Mouse (Mus musculus) left cerebral cortex, adult 2 months (tissue): ENCODE data around the gene Pom121l2. TPM values are rescaled to one million over a fixed set of nuclear protein-coding genes. Genes with fewer than 3 reads are reported as not detected.

ENCODE experiments used
- DNase-seq, 2 experiments: peaks; one replicate each; pipeline ENCODE4 v3.0.0; 2021 to 2022; ENCODE audit warnings: low spot score in 2 of 2, mixed read lengths in 1 of 2; ENCODE audit errors: extremely low spot score in 1 of 2
- H3K27ac ChIP-seq: fragments of 200-600 bp; 2 replicates; pipeline ENCODE4 v1.8.1; 2022
- H3K4me3 ChIP-seq: fragments of 200-600 bp; 2 replicates; pipeline ENCODE4 v1.8.1; 2022
- CTCF ChIP-seq: fragments of 200-600 bp; IDR thresholded peaks from 2 replicates; pipeline ENCODE4 v1.8.1; 2022; ENCODE audit warnings: antibody characterized with exemption, mild to moderate bottlenecking, moderate library complexity
- intact Hi-C: fragments of 180-260 bp; cut with DNase I; formaldehyde crosslinking; loops from one replicate; pipeline ENCODE4 v1.15.1; 2025
- total RNA-seq, 2 experiments: library from RNA; stranded (reverse); gene quantifications; 2 replicates each; pipeline ENCODE4 v1.2.3; 2021

Pom121l2 gene
- total RNA-seq, 2 experiments from 2014 or later, result not detected

- TF ChIP-seq CTCF, result no peak; the same call in 1 of the 2 replicates
- DNase-seq, result peak; percentile 88 to 89
- Histone ChIP-seq H3K27ac (peak within 1 kb of the TSS; percentile 83), H3K4me3 (peak within 1 kb of the TSS; percentile 80)
- intact Hi-C loops, result loop anchor here (5.0 kb wide), 4 partner anchors 48 to 1487 kb away; no protein-coding TSS in a partner anchor
Observed at GRCm38 (mm10) chr13:21944926-21945740, 35.9 kb upstream of the Pom121l2 start, which contains the start of gene Zfp184. Zfp184 (plus strand) TSS chr13:21945094.

- Histone ChIP-seq H3K4me3 (no peak overlapping the region), H3K27ac (no peak overlapping the region)
- TF ChIP-seq CTCF, result no peak
- DNase-seq, result no peak
- intact Hi-C loops, result no loop called here
Observed at GRCm38 (mm10) chr13:21969269-21969668, 11.7 kb upstream of the Pom121l2 start.

GRCm38 (mm10) chr13:21969816-21970215 is 11.2 kb upstream of the Pom121l2 start:
- intact Hi-C loops, result loop anchor here (2.0 kb wide), 1 partner anchor 13 kb away; no protein-coding TSS in a partner anchor

DNA sequence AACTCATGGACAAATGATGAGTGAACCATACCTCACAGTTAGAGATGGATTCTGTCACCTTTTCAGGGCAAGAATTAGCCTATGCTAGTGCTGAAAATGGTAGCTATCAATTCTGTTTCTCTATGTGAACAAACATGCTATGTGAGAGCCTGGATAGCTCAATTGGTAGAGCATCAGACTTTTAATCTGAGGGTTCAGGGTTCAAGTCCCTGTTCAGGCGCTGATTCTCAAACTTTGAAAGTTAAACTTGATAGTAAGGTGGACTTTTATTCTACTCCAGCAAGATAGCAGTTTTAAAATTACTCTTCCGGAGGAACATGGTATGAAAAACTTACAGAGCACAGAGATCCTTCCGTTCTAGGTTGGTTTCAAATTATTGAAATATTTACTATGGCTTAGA is 9.4 kb upstream of the Pom121l2 start:
- TF ChIP-seq CTCF, result no peak
- no peak for DNase-seq

More at GRCm38 (mm10) chr13:21969816-21970215, 11.2 kb upstream of the Pom121l2 start:
- no peak for DNase-seq
- no peak overlapping the region for H3K27ac ChIP-seq
- no peak for TF ChIP-seq CTCF
- no peak overlapping the region for H3K4me3 ChIP-seq

DNA sequence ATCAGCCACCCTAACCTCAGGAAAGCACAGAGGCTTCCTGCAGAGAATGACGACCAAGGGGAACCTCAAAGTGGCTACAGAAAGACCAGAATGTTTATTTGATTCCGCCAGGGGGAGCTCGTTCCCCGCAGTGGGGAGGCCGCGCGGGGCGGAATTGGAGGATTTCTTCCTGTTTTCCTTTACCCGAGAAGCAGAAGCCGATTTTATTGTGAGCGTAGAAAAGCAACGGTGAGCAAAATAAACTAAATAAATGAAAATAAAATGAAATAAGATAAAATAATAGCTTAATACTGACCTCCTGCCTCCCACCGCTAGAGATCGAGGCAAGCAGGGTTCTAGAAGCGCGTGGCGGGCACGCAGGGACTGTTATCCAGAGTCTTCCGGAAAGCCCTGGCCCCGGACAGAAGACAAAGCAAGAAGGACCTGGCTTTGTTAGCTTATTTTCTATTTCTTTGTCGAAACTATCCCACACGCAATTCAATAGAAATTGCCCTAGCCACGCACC is 6.7 kb upstream of the Pom121l2 start:
- Histone ChIP-seq H3K4me3 (peak overlapping the region; percentile 74), H3K27ac (peak overlapping the region; percentile 90)
- peak; percentile 89 to 93 for DNase-seq
- intact Hi-C loops, result loop anchor here (1.0 to 2.0 kb wide), 3 partner anchors 21 to 54 kb away; no protein-coding TSS in a partner anchor
- TF ChIP-seq CTCF, result peak; percentile 87

More for the DNA sequence above, 9.4 kb upstream of the Pom121l2 start:
- H3K4me3 ChIP-seq, result no peak overlapping the region; the same call in 1 of the 2 replicates
- no peak overlapping the region for H3K27ac ChIP-seq
- intact Hi-C loops, result loop anchor here (2.0 kb wide), 1 partner anchor 15 kb away; no protein-coding TSS in a partner anchor

DNA sequence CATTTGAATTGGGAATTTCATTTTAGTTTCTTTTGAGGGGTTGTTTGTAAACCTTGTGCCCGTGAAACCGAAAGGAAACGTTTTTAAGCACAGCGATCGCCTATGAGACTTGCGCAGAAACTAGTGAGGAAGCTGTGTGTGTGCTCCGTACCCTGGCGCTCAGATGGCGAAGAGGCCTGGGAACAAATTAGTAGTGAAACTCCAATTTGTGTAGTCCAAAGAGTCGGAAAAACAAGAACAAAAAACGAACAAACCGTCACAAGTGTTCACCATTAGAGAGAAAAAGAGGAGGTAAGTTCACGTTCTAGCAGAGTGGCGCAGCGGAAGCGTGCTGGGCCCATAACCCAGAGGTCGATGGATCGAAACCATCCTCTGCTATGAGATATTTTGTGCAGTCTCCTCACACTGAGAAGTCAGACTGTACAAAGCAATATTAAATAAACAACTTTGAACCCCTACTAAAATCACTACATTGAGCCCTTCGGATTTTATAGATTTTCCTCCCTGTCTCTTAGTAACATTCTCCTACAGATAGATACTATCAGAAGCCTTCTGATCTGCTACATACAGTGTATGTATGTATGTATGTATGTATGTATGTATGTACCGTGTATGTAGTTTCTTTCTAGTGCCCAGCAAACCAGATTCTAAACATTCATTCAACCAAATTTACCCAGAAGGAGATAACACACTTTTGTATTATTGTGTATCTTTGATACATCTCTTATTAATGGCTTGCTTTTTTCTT is 6.1 kb upstream of the Pom121l2 start:
- peak; percentile 68 to 69 for DNase-seq
- Histone ChIP-seq H3K27ac (peak overlapping the region; percentile 90), H3K4me3 (peak overlapping the region; percentile 74)
- TF ChIP-seq CTCF, result no peak
- intact Hi-C loops, result loop anchor here (1.0 to 2.0 kb wide), 3 partner anchors 20 to 53 kb away; no protein-coding TSS in a partner anchor

DNA sequence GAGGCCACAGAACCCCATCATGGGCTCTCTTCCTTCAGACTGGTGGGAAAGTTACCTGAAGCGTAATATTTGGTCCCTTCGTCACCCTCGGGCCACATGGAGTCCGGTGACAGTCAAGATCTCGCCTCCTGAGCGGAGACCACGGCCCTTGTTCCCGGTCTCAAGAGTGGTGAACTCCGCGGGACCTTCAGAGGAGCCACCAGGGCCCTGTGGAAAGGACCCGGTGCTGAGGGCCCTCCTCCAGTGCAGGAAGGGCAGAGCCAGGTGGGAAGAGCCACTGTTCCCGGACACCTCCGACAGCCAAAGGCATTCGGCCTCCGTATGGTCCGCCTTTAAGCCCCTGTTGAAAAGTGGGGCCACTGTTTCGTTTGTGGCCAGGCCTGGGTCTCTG is 804 bp downstream of the Pom121l2 start:
- H3K4me3 ChIP-seq, result peak overlapping the region; percentile 49
- DNase-seq, result no peak
- no peak for TF ChIP-seq CTCF
- no peak overlapping the region for H3K27ac ChIP-seq
- intact Hi-C loops, result no loop called here

DNA sequence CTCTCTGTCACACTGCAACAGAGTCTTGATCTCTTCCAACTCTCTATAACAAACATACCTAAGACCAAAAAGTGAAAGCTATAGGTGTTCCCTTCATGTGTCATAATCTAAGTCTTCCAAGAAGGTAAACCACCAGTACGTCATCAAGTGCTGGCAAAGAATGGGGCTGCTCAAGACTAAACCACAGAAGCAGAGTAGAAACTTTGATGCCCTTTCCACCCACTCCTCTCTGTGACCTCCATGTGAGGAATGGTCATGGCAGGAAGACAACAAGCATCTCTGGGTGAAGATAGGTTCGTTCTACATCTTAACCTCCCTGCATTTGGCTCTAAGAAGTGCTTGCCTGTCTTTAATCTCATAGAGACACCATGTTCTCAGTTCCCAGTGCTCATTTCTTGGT is 3.5 kb downstream of the Pom121l2 start:
- Histone ChIP-seq H3K4me3 (no peak overlapping the region), H3K27ac (no peak overlapping the region)
- no peak for DNase-seq
- intact Hi-C loops, result no loop called here
- TF ChIP-seq CTCF, result no peak

DNA sequence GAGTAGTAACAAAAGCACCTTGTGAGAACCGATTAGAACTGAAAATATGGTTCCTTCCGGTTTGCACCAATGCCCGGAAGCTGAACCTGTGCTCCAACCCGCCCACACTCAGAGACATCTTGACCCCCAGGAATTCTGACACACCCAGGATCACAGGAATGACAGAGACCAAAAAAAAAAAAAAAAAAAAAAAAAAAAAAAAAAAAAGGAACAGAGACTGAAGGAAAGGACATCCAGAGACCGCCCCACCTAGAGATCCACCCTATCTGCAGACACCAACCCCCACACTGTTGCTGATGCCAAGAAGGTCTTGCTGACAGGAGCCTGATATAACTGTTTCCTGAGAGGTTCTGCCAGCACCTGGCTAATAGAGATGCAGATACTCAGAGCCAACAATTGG is 11.6 kb downstream of the Pom121l2 start:
- H3K4me3 ChIP-seq, result no peak overlapping the region
- intact Hi-C loops, result no loop called here
- no peak overlapping the region for H3K27ac ChIP-seq
- TF ChIP-seq CTCF, result no peak
- no peak for DNase-seq

DNA sequence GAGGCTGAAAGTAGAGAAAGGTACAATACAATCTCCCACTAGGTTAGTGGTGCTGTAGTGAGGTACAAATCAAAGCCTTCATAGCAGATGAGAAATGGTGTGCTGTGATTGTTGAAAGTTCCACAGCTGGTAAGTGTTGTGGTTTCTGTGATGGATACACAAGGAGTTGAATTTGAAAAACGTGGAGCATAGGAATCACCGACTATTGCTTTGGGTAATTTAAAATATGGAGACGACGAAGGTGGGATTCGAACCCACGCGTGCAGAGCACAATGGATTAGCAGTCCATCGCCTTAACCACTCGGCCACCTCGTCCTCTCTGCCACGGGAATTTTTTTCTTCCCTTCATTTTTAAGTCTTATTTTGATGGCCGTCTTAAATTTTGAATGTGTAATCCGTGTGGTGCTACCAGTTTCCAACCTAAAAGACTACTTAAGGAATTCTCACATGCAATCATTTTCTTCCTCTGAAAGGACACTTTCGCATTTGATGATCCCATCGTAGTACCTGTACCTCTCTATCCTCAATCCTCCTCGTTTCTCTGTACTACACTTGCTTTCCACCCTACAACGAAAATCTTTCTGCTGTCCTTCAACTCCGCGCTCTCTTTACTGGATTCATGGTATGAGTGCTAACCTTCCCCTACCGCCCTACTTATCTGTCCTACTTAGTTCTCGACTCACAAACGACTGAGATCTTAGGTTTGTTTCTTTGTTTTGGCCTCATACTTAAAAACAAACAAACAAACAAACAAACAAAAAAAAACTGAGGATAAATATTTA is 13.2 kb downstream of the Pom121l2 start:
- H3K27ac ChIP-seq, result no peak overlapping the region
- no peak for TF ChIP-seq CTCF
- intact Hi-C loops, result loop anchor here (2.0 kb wide), 2 partner anchors 19 to 21 kb away; no protein-coding TSS in a partner anchor
- H3K4me3 ChIP-seq, result no peak overlapping the region
- peak in 1 of 2 experiments; percentile 28 for DNase-seq

DNA sequence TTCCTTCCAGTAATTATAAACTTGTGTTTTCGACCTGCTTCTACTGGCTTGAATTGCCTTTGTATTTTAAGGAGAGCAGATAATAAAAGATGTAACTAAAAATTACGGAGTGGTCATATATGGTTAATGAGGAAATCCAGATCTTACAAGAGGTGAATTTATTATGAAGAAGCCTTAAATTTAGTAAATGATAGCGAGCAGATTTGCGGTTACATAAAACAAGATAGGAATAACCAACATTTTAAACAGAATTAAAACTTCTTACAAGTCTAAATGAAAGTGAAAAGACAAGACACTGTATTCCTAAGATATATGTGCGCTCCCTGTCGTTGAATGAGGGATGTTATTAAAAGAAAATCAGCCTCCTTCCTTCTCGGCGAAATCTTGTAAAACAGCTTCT is 13.9 kb downstream of the Pom121l2 start:
- TF ChIP-seq CTCF, result no peak
- Histone ChIP-seq H3K27ac (no peak overlapping the region), H3K4me3 (peak overlapping the region; percentile 24; the same call in 1 of the 2 replicates)

More for the DNA sequence above, 13.9 kb downstream of the Pom121l2 start:
- intact Hi-C loops, result loop anchor here (2.0 kb wide), 2 partner anchors 20 kb away; no protein-coding TSS in a partner anchor
- DNase-seq, result no peak
